Comparison of ENCODE assay signal across 9 mouse cellular contexts in the genomic region with DNA sequence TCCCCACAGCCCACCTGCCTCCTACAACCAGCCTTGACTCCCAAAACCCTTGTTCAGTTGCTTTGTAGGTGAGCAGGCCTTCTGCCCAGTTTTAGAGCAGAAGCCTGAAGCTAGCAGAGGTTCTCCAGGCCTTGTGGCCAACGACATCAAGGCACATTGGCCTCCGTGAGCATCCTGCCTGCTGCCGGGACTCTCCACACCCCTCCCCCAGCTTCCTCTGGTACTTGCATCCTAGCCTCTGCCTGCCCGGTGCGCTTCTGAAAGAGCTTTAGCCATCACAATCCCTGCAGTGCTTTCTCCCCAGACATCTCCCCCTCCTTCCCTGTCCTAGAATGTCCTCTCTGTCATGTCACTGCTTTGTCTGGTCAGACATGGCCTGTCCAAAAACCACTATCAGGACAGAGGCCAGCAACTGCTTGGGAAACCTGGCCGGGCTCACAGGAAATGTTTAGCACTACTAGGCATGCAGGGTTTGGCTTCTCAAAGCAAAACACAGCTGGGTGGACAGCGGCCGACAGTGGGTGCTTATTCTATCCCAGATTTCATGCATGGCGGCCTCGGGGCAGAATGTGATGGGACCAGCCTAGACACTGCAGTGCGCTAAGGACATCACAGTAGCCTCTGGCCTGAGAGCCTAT. TPM values are rescaled to one million over a fixed set of nuclear protein-coding genes. Genes with fewer than 3 reads are reported as not detected.
DNase-seq lines count a peak whose midpoint lies in the region; ATAC-seq and TF ChIP-seq lines count a peak whose summit lies in the region.
"Had no signal": no experiment of that assay in that cellular context is flagged by ENCODE, and none has a peak within 500 bp of the region (broad histone marks: within the 10 kb centered on the region; RNA-seq: fewer than 3 reads in every experiment).

No protein-coding gene starts in this region.

- H3K9me3 ChIP-seq in limb, embryonic 12.5 days: no peaks in the 10 kb centered on the region
- H3K9me3 ChIP-seq: hindbrain, embryonic 12.5 days had no signal

- H3K4me2 ChIP-seq in limb, embryonic 12.5 days: no peak overlapping the region
- H3K4me2 ChIP-seq: hindbrain, embryonic 12.5 days had no signal

- H3K9ac ChIP-seq in limb, embryonic 12.5 days (replicated peaks): no peak overlapping the region
- H3K9ac ChIP-seq: hindbrain, embryonic 12.5 days had no signal

- no peak overlapping the region for H3K4me3 ChIP-seq in kidney, adult 2 months (ENCODE audit: insufficient read depth, low read depth, low read length)
- H3K4me3 ChIP-seq in limb, embryonic 12.5 days (replicated peaks): no peak overlapping the region
- H3K4me3 ChIP-seq: hindbrain, embryonic 12.5 days had no signal

- no peak for TF ChIP-seq CTCF in kidney, adult 2 months (conservative IDR thresholded peaks at IDR 0.05; ENCODE audit: insufficient read depth, insufficient read length, low read depth, low read length)

- no peaks in the 10 kb centered on the region for H3K27me3 ChIP-seq in kidney, adult 2 months (replicated peaks; ENCODE audit: control insufficient read depth, insufficient read depth, low read length)
- peaks cover 43% of the 10 kb centered on the region for H3K27me3 ChIP-seq in limb, embryonic 12.5 days
- H3K27me3 ChIP-seq: hindbrain, embryonic 12.5 days had no signal

- no peaks in the 10 kb centered on the region for H3K4me1 ChIP-seq in kidney, adult 2 months (ENCODE audit: control insufficient read depth, insufficient read depth, low read length)
- H3K4me1 ChIP-seq in limb, embryonic 12.5 days (replicated peaks): peaks cover 52% of the 10 kb centered on the region

- DNase-seq in kidney, adult 2 months: peak; percentile 10
- DNase-seq in kidney, adult 8-10 months: no peak
- DNase-seq in gastrocnemius, postnatal 14 days: peak; percentile 47
- no peak for DNase-seq in MN1 (ENCODE audit: low spot score)
- DNase-seq: cerebellum, adult 9-11 months had no signal

- 44% methylated on average over 11 of the region's 11 CpGs for WGBS in kidney, adult 2 months
- 51% methylated on average over 11 of the region's 11 CpGs for WGBS in limb, embryonic 12.5 days

- H3K27ac ChIP-seq in kidney, adult 2 months (ENCODE audit: insufficient read depth, low read depth, low read length): no peak overlapping the region
- H3K27ac ChIP-seq in limb, embryonic 12.5 days: 0 out of 2 replicates have a peak overlapping the region, but pooled peaks have one; percentile 2
- H3K27ac ChIP-seq: hindbrain, embryonic 12.5 days had no signal

- no peaks in the 10 kb centered on the region for H3K36me3 ChIP-seq in kidney, adult 2 months (ENCODE audit: control insufficient read depth, insufficient read depth, low read length)
- no peaks in the 10 kb centered on the region for H3K36me3 ChIP-seq in limb, embryonic 12.5 days
- H3K36me3 ChIP-seq: hindbrain, embryonic 12.5 days had no signal

- no peak for TF ChIP-seq POLR2A in kidney, adult 2 months (IDR thresholded peaks at IDR 0.05; ENCODE audit: low read depth, low read length)

- peak; percentile 49 for ATAC-seq in CD4-positive, CD25-positive, alpha-beta regulatory T cell, adult 4 months
- no peak for ATAC-seq in limb, embryonic 12.5 days (ENCODE audit: insufficient number of reproducible peaks, insufficient read depth, low FRiP score, low TSS enrichment, low read depth)
- ATAC-seq in megakaryocyte progenitor cell, adult 5-6 weeks (replicated peaks; ENCODE audit: poor library complexity): no peak

- intact Hi-C loops in gastrocnemius, postnatal 14 days (cut with DNase I; ENCODE audit: low total_unique reads): no loop called here

RNA-seq across cellular contexts. Expression of gene Ltbp2, which starts 24.8 kb away (rescaled TPM):
- 1.5 and 2.2 TPM in 2 replicates for polyA plus RNA-seq in kidney, adult 2 months (2012; rRNA removed)
- not detected for polyA plus RNA-seq in CD4-positive, CD25-positive, alpha-beta regulatory T cell, adult 4 months (2017; shearing (Covaris generic))
- 1 to 10 TPM; 1.7 to 1.8 TPM for total RNA-seq in gastrocnemius, postnatal 14 days (2021)
- 0.20 and 0.58 TPM in 2 replicates for polyA plus RNA-seq in limb, embryonic 12.5 days (2016; fragmentation: Nextera tagmentation; extraction: Ambion mirVana)
- total RNA-seq in megakaryocyte progenitor cell, adult 5-6 weeks (2015): not detected in 2 replicates
- 1.2 TPM in 1 of 2 replicates, not detected in the other for total RNA-seq in megakaryocyte progenitor cell, adult 5-6 weeks (2017)

Comparison
In these comparisons a context has a peak if more than half of its experiments do, and no peak if none do; other contexts are left out.
1. DNase-seq: peak in kidney, adult 2 months (single experiment) and gastrocnemius, postnatal 14 days (single experiment); none in kidney, adult 8-10 months (0 of 2) and MN1 (single experiment).